Mouse (Mus musculus) neural tube, embryonic 13.5 days (tissue): ENCODE results near the gene Unc93a. TPM values are rescaled to one million over a fixed set of nuclear protein-coding genes. Genes with fewer than 3 reads are reported as not detected.
"Not testable (repeated sequence)": the region's sequence is repeated elsewhere in the genome, so short reads cannot be mapped to it uniquely, and the experiment has no call there.

Experiments used
- ATAC-seq: fragments of 200-750 bp; cut with Nextera tagmentation; 2 replicates; pipeline ENCODE4 v1.8.0; 2017; ENCODE audit warnings: low read depth, mild to moderate bottlenecking, moderate TSS enrichment, moderate library complexity
- H3K27ac ChIP-seq: fragments of 300-500 bp; sonication (generic); replicated peaks from 2 replicates; pipeline ENCODE4 v1.5.1; 2015; ENCODE audit warnings: moderate library complexity, mild to moderate bottlenecking, inconsistent platforms
- H3K27me3 ChIP-seq: fragments of 300-500 bp; sonication (generic); 2 replicates; pipeline ENCODE4 v1.6.1; 2015; ENCODE audit warnings: mild to moderate bottlenecking, inconsistent platforms
- H3K36me3 ChIP-seq: fragments of 300-500 bp; sonication (generic); 2 replicates; pipeline ENCODE4 v1.6.1; 2015; ENCODE audit warnings: mild to moderate bottlenecking, inconsistent platforms
- H3K4me1 ChIP-seq: fragments of 300-500 bp; sonication (generic); replicated peaks from 2 replicates; pipeline ENCODE4 v1.6.1; 2015; ENCODE audit warnings: inconsistent platforms
- H3K4me2 ChIP-seq: fragments of 300-500 bp; sonication (generic); 2 replicates; pipeline ENCODE4 v1.6.1; 2015; ENCODE audit warnings: inconsistent platforms, mild to moderate bottlenecking, moderate library complexity
- H3K4me3 ChIP-seq: fragments of 300-500 bp; sonication (generic); 2 replicates; pipeline ENCODE4 v1.5.1; 2015; ENCODE audit warnings: mild to moderate bottlenecking, inconsistent platforms
- H3K9ac ChIP-seq: fragments of 300-500 bp; sonication (generic); 2 replicates; pipeline ENCODE4 v1.6.1; 2015; ENCODE audit warnings: moderate library complexity, mild to moderate bottlenecking, inconsistent platforms
- H3K9me3 ChIP-seq: fragments of 300-500 bp; sonication (generic); 2 replicates; pipeline ENCODE4 v1.6.1; 2016; ENCODE audit warnings: inconsistent platforms
- WGBS: fragments of 180-500 bp; shearing (Covaris S2); methylation state at CpG from one replicate; pipeline ENCODE4 v1.1.7; 2015; 5-methylcytosine and 5-hydroxymethylcytosine counted together
- polyA plus RNA-seq: library from polyadenylated mRNA; unstranded; fragments of >200 nt; fragmentation: Nextera tagmentation; extraction: Ambion mirVana; gene quantifications from 2 replicates; pipeline ENCODE4 v1.2.1, GENCODE M21; 2015

Gene Unc93a
- not detected in 2 replicates for polyA plus RNA-seq

DNA sequence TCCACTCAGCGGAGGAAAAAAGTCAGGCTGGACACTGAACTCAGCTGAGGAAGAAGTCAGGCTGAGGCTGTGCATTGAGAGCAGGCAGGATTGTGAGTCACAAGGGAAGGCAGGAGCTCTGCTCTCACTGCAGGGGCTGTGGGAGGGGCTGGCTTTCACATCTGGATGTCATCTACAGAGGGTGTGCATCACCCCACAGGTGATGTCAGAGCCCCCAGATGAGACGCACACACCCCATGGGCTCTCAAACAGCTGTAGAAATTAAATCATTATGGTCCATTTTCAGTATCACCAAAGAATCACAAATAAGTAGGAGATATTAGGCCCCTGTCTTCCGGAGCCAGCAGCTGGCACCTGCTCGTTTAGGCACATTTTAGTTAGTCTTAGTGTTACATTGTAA is at the start of gene Unc93a:
TSS of gene Unc93a (minus strand) at position 101 of the 400 bp plus-strand sequence.
- 75% methylated on average over 3 of the region's 4 CpGs for WGBS
- not testable (repeated sequence) for ATAC-seq, H3K9me3 ChIP-seq, H3K36me3 ChIP-seq, H3K4me1 ChIP-seq, H3K27ac ChIP-seq, H3K4me2 ChIP-seq, H3K4me3 ChIP-seq, H3K9ac ChIP-seq, H3K27me3 ChIP-seq

DNA sequence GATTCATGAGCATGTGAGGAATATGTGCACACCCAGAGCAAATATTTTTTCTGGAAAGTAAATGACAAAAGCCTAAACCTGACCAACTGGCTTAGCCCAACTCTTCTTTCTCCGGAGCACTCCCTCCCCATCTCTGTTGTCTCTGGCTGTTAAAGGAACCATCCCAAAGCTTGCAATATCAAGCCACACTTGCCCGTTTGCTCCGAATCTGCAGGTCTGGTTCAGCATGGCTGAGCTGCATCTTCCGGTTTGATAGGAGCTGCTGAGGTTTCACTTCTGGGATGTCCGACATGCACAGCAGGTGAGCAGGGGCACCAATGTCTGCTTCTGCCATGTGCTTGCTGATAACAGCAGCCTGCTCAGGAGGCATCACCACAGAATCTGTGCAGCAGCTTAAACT is 48.9 kb upstream of the Unc93a start:
- 91% methylated on average over 5 of the region's 5 CpGs for WGBS
- H3K27ac ChIP-seq, H3K9ac ChIP-seq, H3K4me3 ChIP-seq, H3K4me2 ChIP-seq, ATAC-seq, H3K27me3 ChIP-seq, H3K4me1 ChIP-seq, H3K36me3 ChIP-seq: not testable (repeated sequence)
- H3K9me3 ChIP-seq, result peaks cover 48% of the 10 kb centered on the region

DNA sequence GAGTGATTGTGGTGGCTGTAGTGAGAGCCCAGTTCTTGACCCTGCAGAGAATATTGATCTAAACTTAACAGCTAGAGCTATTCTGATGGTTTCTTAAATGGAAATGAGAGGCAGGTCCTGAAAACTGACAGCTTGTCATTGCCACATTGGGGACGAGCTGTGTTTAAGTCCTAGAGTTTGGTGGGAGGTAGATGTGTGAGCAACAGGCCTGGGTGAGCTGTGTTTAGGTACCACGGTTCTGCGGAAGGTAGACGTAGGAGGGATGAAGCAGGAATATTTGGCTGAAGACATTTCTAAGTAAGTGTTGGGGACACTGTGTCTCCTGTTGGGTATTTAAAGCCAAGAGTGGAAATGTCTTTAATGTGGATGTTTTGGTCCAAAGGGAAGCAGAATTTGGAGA is 47.4 kb upstream of the Unc93a start:
- H3K9me3 ChIP-seq, result peaks cover 40% of the 10 kb centered on the region
- H3K4me1 ChIP-seq, H3K4me3 ChIP-seq, H3K9ac ChIP-seq, H3K27me3 ChIP-seq, ATAC-seq, H3K36me3 ChIP-seq, H3K4me2 ChIP-seq, H3K27ac ChIP-seq: not testable (repeated sequence)
- 86% methylated on average over 4 of the region's 4 CpGs for whole genome bisulfite sequencing

DNA sequence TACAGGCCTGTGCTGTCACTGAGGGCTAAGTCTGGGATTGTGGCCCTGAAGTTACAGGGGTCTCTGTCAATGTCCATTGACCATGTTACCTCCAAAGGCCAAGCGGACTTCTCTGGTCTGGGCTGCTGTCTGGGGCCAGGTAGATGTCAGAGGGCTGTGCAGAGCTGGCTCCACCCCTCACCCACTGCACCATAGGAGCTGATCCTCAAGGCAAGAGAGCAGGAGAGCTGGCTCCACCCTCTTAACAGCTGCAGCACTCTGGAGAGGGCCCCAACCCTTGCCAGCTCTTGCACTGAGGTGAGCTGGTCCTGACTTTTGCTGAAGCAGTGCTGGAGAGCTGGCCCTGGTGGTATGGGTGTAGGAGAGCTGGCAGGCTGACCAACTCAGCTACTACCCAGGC is 46.2 kb upstream of the Unc93a start:
- H3K4me3 ChIP-seq, H3K36me3 ChIP-seq, H3K27me3 ChIP-seq, H3K27ac ChIP-seq, H3K4me2 ChIP-seq, H3K9ac ChIP-seq, H3K4me1 ChIP-seq: not testable (repeated sequence)
- peaks cover 34% of the 10 kb centered on the region for H3K9me3 ChIP-seq
- WGBS, result 62% methylated on average over 1 of the region's 1 CpGs
- ATAC-seq, result peak; percentile 33; the same call in 1 of the 2 replicates

DNA sequence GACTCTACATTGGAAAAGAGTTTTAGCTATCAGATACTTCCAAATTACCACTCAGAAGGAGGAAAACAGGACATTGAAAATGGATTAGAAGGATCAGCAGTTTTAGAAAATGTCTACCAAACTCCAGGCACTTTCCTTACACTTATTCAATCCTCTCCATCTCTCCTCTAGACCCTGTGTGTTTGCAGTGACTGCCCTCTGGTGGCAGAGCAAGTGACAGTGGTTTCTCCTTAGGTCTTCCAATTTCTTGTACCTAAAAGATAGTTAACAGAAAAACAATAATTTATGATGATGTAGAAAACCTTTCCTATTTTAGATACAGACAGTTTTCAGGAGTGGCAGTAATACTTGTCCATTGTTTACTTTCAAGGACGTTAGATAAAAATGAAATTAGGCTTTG is 44.0 kb upstream of the Unc93a start:
- peaks cover 14% of the 10 kb centered on the region for H3K9me3 ChIP-seq
- H3K27me3 ChIP-seq, H3K36me3 ChIP-seq, H3K4me1 ChIP-seq, H3K4me2 ChIP-seq, ATAC-seq, H3K4me3 ChIP-seq, H3K9ac ChIP-seq, H3K27ac ChIP-seq: not testable (repeated sequence)
- 58% methylated on average over 1 of the region's 1 CpGs for WGBS

DNA sequence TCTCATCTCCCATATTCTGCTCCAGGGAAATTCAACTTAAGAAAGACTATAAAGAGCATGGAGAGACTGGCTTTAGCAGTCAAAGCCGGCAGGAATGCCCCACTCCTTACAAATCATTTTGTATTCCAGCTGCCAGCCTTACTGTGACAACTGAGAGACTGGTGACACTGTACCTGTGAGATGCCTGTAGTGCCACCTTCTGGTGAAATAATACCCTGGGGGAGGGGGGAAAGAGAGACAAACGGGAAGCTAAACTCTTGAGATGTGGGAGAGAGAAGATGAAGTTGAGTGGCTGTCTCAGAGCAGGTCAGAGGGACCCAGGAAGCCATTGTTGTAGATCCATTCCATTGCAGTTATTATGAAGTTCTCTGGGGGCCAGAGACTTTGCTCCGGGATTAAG is 42.4 kb upstream of the Unc93a start:
- H3K27me3 ChIP-seq, H3K4me1 ChIP-seq, H3K4me3 ChIP-seq, H3K27ac ChIP-seq, ATAC-seq, H3K9me3 ChIP-seq, H3K9ac ChIP-seq, H3K4me2 ChIP-seq, H3K36me3 ChIP-seq: not testable (repeated sequence)
- 56% methylated on average over 2 of the region's 3 CpGs for WGBS

DNA sequence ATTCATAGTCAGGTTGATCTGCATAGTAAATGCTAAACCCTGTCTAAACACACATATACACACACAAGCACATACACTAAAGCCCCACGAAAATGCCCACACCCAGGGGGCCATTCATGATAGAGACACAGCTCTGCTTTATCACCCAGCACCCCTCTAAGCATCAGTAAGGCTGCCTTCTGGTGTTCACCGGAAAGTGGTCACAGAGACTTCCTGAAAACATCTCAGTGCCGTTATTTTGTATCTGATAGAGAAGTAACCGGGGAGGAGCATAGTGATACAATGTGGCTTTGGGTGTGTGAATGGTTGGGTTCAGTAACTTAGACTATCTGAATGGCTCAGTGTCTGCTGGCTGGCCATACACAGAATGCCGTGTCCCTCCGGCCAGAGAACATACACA is 42.0 kb upstream of the Unc93a start:
- not testable (repeated sequence) for ATAC-seq, H3K4me3 ChIP-seq, H3K27ac ChIP-seq, H3K4me1 ChIP-seq, H3K4me2 ChIP-seq, H3K27me3 ChIP-seq, H3K36me3 ChIP-seq, H3K9me3 ChIP-seq, H3K9ac ChIP-seq
- WGBS, result 85% methylated on average over 6 of the region's 6 CpGs

DNA sequence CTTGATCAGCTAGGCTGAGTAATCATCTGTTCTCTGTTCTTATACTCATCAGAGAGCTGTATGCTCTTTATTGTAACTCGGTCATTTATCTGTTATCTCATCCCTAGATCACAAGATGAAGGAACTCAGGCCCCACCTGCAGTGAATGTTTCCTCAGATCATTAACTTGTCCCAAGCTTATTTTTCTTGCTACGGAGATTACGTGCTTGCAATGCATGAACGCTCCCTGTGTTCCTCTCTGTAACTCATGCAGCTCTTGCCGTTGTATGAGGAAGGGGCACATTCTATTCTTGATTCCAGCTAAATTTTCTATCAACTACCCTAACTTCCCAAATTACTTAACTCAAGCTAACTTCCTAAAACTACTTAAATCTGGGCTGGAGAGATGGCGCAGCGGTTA is 14.5 kb upstream of the Unc93a start:
- not testable (repeated sequence) for ATAC-seq, H3K9me3 ChIP-seq, H3K36me3 ChIP-seq, H3K4me2 ChIP-seq, H3K4me1 ChIP-seq, H3K27ac ChIP-seq, H3K27me3 ChIP-seq, H3K4me3 ChIP-seq, H3K9ac ChIP-seq
- WGBS, result 90% methylated on average over 7 of the region's 7 CpGs

DNA sequence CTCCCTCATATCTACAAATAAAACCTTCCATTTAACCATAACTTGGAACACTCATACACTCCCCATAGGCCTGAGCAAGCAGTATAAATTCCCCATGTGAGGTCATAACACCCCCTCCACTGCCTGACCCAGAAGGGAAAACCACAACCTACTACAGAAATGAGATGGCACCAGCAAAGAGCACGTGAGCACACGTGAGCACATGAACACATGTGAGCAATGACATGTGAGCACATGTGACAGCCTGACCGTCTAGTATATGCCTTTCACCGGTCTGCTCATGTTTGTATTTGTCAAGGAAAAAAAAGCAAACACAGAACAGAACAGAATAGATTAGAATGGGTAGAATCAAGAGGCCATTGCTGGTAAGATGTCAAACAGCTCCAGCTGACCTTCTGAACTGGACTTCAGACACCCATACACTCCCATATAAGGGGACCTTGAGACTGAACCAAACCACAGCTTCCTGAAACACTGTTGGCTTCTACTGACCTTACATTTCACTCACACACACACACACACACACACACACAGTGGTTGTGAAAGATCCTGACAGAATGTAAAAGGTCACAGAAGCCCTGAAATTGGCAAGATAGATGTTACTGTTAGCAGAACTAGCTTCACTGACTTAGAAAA is 13.1 kb upstream of the Unc93a start:
- not testable (repeated sequence) for H3K9me3 ChIP-seq, H3K27me3 ChIP-seq, H3K4me2 ChIP-seq, ATAC-seq, H3K36me3 ChIP-seq, H3K4me3 ChIP-seq, H3K4me1 ChIP-seq, H3K9ac ChIP-seq, H3K27ac ChIP-seq
- 87% methylated on average over 4 of the region's 4 CpGs for WGBS

DNA sequence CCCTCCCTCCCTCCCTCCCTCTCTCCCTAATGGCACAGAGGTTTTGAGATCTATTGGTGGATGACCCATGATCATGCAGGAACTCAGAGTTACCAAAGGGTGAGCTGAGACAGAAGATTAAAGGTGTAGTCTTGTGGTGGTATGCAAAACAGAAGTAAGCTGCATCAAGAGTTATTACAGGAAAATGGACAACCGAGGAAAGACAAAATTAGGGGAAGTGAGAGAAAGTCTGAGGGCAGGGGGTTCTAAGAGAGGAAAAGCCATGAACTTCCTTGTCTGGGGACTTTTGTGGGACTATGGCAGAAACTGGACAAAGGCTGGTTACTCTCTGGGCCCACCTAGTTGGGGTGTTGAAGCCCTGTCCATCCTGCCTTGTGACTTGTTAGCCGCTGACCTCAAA is 11.1 kb upstream of the Unc93a start:
- H3K27me3 ChIP-seq, H3K4me2 ChIP-seq, ATAC-seq, H3K4me3 ChIP-seq, H3K9me3 ChIP-seq, H3K9ac ChIP-seq, H3K4me1 ChIP-seq, H3K36me3 ChIP-seq, H3K27ac ChIP-seq: not testable (repeated sequence)
- no CpG with 5 or more reads among the region's 2 CpGs for WGBS

DNA sequence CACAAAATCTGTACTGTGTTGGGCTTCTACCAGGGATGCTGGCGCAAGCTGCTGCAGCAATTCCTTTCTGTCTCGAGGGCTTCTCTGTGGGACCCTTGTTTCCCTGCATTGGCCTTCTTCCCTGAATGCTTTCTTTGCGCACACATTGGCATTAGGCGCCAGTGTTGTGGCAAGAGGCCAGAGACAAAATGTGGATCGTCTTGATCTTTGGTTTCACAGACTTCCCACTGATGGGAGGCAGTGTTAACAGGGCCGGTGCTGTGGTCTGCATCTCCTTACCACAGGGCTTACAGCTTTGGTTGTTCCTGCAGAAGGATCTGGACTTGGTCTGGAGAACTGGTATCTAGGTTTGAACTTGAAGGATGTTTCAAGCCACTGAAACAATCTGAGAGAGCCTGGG is 3.7 kb upstream of the Unc93a start:
- ATAC-seq, H3K4me2 ChIP-seq, H3K9me3 ChIP-seq, H3K27ac ChIP-seq, H3K4me1 ChIP-seq, H3K9ac ChIP-seq, H3K36me3 ChIP-seq, H3K27me3 ChIP-seq, H3K4me3 ChIP-seq: not testable (repeated sequence)
- WGBS, result 64% methylated on average over 2 of the region's 6 CpGs

DNA sequence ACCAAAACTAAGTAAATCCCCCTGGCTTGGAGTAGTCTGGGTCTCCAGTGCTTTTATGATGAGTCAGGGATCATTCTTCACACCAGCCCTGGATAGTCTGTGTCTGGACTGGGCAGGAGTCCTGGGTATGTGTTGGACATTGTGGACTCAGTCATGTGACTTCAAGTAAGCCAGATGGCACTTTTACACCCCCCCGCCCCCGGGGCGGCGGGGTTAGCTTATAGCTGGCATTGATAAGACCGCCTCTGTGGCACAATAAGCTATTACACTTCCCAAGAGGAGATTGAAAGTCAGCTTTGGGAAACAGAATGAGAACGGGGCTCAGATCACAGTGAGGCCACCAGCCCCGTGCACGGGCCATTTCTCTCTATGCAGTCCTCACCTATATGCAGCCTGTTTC is 742 bp upstream of the Unc93a start:
- H3K27me3 ChIP-seq, H3K4me3 ChIP-seq, H3K9ac ChIP-seq, H3K4me2 ChIP-seq, ATAC-seq, H3K9me3 ChIP-seq, H3K27ac ChIP-seq, H3K36me3 ChIP-seq, H3K4me1 ChIP-seq: not testable (repeated sequence)
- 69% methylated on average over 8 of the region's 8 CpGs for WGBS

DNA sequence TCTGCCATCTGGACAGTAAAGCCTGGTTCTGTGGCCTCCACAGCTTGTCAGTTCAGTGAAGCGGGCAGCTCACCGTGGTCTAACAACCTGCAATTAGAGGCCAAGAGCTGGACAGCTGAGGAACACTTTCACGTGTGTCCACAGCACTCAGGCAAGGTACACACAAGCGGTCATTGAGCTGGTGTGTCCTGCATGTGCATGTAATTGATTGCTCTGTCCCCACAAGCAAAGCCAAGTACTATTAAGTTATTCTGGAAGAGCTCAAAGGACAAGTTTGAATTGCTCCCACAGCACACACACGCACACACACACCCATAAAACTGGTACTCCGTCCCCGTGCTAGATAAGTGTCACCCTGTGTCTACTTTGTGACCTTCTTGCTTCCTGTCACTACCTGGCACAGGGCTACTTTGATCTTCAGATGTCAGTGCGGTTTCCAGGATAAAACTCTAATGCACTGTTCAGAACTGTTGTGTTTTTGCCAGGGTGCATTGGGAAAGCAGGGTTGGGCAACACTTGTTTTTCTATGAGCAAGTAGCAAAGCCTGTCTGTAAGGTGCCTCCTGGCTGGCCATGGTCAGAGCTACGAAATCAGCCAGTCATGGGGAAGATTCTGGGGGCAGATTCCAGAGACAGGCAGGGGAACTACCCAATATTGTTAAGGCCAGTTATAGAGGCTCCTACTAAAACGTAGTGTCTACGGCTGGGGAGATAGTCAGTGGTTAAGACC is 1.7 kb downstream of the Unc93a start:
- not testable (repeated sequence) for H3K27ac ChIP-seq, ATAC-seq, H3K36me3 ChIP-seq, H3K4me2 ChIP-seq, H3K27me3 ChIP-seq, H3K9ac ChIP-seq, H3K9me3 ChIP-seq, H3K4me1 ChIP-seq, H3K4me3 ChIP-seq
- 82% methylated on average over 9 of the region's 11 CpGs for WGBS
